Mouse (Mus musculus) embryonic facial prominence, embryonic 10.5 days (tissue): ENCODE data around the gene Nrd1. TPM values are rescaled to one million over a fixed set of nuclear protein-coding genes. Genes with fewer than 3 reads are reported as not detected.

Experiments used
- DNase-seq: peaks from one replicate; pipeline ENCODE4 v3.0.0-alpha.2; 2017; ENCODE audit warnings: low spot score
- H3K27ac ChIP-seq: fragments of 300-500 bp; sonication (generic); replicated peaks from 2 replicates; pipeline ENCODE4 v1.5.1; 2016; ENCODE audit warnings: mild to moderate bottlenecking
- H3K27me3 ChIP-seq: fragments of 300-500 bp; sonication (generic); replicated peaks from 2 replicates; pipeline ENCODE4 v1.6.1; 2016; ENCODE audit warnings: low read depth, mild to moderate bottlenecking; ENCODE audit not compliant: poor library complexity, severe bottlenecking
- H3K36me3 ChIP-seq: fragments of 300-500 bp; sonication (generic); replicated peaks from 2 replicates; pipeline ENCODE4 v1.6.1; 2016; ENCODE audit warnings: mild to moderate bottlenecking, moderate library complexity
- H3K4me1 ChIP-seq: fragments of 300-500 bp; sonication (generic); 2 replicates; pipeline ENCODE4 v1.6.1; 2016
- H3K4me3 ChIP-seq: fragments of 300-500 bp; sonication (generic); 2 replicates; pipeline ENCODE4 v1.5.1; 2016; ENCODE audit warnings: mild to moderate bottlenecking, moderate library complexity
- H3K9me3 ChIP-seq: fragments of 300-500 bp; sonication (generic); 2 replicates; pipeline ENCODE4 v1.6.1; 2016; ENCODE audit warnings: mild to moderate bottlenecking
- WGBS: fragments of 180-500 bp; shearing (Covaris S2); methylation state at CpG from one replicate; pipeline ENCODE4 v1.1.7; 2016; 5-methylcytosine and 5-hydroxymethylcytosine counted together
- polyA plus RNA-seq: library from polyadenylated mRNA; unstranded; fragments of >200 nt; fragmentation: Nextera tagmentation; extraction: Ambion mirVana; gene quantifications from 2 replicates; pipeline ENCODE4 v1.2.1, GENCODE M21; 2016

Gene Nrd1
- polyA plus RNA-seq, 1 experiment from 2014 or later: 78.6 TPM

DNA sequence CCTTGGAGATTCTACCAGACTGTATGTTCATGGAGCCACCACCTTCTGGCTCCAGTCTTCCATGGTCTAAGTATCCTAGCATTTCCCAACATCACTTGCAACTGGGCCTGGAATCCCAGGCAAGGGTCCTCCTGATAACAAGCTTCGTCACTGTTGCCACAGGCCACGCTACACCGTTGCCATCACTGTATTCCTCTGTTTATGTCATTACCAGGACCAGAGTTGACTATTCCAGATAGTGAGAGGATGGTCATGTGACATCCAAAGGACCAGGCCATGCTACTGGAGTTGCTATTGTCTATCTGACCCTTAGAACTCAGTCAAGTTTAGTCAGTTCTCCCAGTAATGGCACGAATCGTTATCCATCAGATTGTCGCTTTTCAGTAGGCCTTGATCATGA is 9.9 kb upstream of the Nrd1 start:
- no peak for DNase-seq
- 90% methylated on average over 6 of the region's 6 CpGs for WGBS
- Histone ChIP-seq H3K36me3 (no peaks in the 10 kb centered on the region), H3K4me1 (no peaks in the 10 kb centered on the region), H3K4me3 (no peak overlapping the region), H3K27ac (no peak overlapping the region), H3K9me3 (no peaks in the 10 kb centered on the region), H3K27me3 (no peaks in the 10 kb centered on the region)

DNA sequence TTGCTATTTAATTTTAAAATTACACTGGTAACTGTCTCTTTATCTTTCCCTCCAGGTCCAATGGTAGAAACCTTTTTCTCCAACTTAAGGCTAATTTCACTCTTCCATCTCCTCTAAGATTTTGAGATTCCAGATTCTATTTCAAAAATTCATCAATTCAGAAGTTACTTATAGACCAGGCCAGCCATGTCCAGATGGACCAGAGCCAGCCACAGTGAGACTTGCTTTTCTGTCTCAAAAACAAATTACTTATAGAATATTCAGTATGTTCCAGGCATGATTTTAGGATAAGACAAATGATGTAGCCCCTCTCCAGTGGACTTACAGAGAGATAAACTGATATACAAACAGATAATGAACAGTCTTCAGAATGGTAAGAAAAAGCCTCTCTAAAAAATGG is 8.6 kb upstream of the Nrd1 start:
- Histone ChIP-seq H3K27me3 (no peaks in the 10 kb centered on the region), H3K4me3 (no peak overlapping the region), H3K9me3 (no peaks in the 10 kb centered on the region), H3K4me1 (no peaks in the 10 kb centered on the region), H3K36me3 (no peaks in the 10 kb centered on the region), H3K27ac (no peak overlapping the region)
- DNase-seq: no peak

DNA sequence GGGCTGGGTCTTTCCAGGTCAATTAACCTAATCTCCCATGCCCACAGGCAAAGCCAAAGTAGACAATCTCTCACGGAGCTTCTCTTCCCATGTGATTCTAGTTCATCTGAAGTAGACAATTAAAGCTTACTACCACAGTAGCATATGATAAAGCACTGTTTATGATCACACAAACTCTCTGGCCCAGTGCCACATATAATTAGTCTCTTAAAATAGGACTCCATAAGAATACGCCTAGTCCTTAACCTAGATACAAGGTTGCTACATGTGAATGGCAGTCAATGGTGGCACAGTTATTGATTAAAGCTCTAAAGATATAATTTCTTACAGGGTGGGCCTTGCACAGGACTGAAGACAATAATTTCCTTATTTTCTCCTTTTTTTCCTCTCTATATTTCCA is 7.5 kb upstream of the Nrd1 start:
- 53% methylated on average over 2 of the region's 2 CpGs for WGBS
- H3K27me3 ChIP-seq: no peaks in the 10 kb centered on the region
- no peaks in the 10 kb centered on the region for H3K36me3 ChIP-seq
- no peaks in the 10 kb centered on the region for H3K9me3 ChIP-seq
- H3K4me3 ChIP-seq: no peak overlapping the region
- no peak for DNase-seq
- no peak overlapping the region for H3K27ac ChIP-seq
- no peaks in the 10 kb centered on the region for H3K4me1 ChIP-seq

DNA sequence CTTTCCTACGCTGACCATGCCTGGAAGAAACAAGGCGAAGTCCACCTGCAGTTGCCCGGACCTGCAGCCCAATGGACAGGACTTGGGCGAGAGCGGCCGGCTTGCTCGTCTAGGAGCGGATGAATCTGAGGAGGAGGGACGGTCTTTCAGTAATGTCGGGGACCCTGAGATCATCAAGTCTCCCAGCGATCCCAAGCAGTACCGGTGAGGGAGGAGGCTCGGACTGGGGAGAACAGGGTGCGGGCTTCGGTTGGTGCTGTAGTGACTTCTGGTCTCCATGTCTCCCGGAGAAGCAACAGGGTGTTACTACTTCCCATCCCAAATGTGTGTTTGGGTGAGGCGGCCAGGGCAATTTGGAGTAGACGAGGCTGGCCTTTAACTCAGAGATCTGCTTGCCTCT is 506 bp downstream of the Nrd1 start:
- DNase-seq: no peak
- Histone ChIP-seq H3K27me3 (no peaks in the 10 kb centered on the region), H3K9me3 (no peaks in the 10 kb centered on the region), H3K4me3 (peak overlapping the region; percentile 77), H3K4me1 (peaks cover 11% of the 10 kb centered on the region), H3K36me3 (peaks cover 21% of the 10 kb centered on the region), H3K27ac (peak overlapping the region; percentile 89)
- WGBS: under 1% methylated on average over 18 of the region's 18 CpGs

DNA sequence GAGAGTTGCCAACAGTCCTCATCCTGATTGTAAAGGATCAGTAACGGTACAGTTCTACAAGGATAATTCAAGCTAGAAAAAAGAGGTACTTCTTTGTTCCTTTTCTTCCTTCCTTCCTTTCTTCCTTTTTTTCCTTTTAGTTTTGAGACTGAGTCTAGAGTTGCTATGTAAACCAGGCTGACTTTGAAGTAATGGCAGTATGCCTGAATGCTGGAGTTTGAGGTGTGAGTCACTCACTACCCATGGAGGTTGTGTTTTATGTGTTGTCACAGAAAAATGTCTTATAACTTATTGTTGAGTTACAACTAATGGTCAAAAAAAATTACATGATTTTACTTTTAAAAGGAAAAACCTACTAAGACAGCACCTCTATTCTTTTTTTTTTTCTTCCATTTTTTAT is 7.6 kb downstream of the Nrd1 start:
- H3K36me3 ChIP-seq: peaks cover 34% of the 10 kb centered on the region
- H3K27me3 ChIP-seq: no peaks in the 10 kb centered on the region
- no peak for DNase-seq
- no peak overlapping the region for H3K27ac ChIP-seq
- H3K4me1 ChIP-seq: no peaks in the 10 kb centered on the region
- H3K9me3 ChIP-seq: no peaks in the 10 kb centered on the region
- H3K4me3 ChIP-seq: no peak overlapping the region
- WGBS: 86% methylated on average over 1 of the region's 1 CpGs

DNA sequence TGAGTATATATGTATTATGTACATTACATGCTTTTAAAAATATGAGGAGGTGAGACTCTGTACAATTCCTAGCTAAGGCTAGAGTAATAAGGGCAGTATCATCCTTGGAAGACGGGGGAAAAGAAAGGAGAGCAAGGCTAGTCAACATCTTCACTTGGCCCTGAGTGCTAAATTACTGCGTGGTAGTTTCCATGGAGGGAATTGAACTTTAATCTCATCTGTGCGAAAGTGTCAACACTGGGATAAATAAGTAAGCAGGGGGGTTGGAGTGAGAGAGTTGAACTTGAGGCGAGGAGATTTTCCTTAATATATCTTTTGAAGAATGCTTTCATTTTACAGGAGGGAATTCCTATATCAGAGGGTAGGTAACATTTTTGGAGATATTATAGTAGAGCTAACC is 13.6 kb downstream of the Nrd1 start:
- Histone ChIP-seq H3K4me1 (no peaks in the 10 kb centered on the region), H3K27ac (no peak overlapping the region), H3K36me3 (peaks cover 45% of the 10 kb centered on the region), H3K9me3 (no peaks in the 10 kb centered on the region), H3K4me3 (no peak overlapping the region), H3K27me3 (no peaks in the 10 kb centered on the region)
- 89% methylated on average over 4 of the region's 4 CpGs for WGBS
- DNase-seq: no peak

DNA sequence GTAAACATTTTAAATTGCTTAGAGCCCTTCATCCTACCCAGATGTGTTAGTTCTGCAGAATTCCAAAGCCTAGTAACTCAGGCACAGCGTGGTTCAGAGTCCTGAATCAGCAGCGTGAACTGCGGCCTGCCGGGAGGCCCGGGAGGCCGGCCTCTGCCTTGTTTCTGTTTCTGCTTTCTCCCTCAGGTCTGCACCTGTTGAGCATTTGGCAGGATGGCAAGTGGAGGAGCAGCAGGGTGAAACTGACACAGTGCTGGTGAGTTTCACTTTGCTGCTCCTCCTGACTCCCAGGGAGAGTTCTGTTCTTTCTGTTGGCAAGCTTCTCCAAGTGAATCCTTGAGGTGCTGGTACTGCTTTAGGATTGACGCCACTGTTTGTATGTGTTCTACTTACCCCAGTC is 17.0 kb downstream of the Nrd1 start:
- Histone ChIP-seq H3K27me3 (no peaks in the 10 kb centered on the region), H3K4me3 (no peak overlapping the region), H3K9me3 (no peaks in the 10 kb centered on the region), H3K4me1 (no peaks in the 10 kb centered on the region), H3K27ac (no peak overlapping the region), H3K36me3 (peaks cover 66% of the 10 kb centered on the region)
- WGBS: 70% methylated on average over 7 of the region's 7 CpGs
- no peak for DNase-seq

DNA sequence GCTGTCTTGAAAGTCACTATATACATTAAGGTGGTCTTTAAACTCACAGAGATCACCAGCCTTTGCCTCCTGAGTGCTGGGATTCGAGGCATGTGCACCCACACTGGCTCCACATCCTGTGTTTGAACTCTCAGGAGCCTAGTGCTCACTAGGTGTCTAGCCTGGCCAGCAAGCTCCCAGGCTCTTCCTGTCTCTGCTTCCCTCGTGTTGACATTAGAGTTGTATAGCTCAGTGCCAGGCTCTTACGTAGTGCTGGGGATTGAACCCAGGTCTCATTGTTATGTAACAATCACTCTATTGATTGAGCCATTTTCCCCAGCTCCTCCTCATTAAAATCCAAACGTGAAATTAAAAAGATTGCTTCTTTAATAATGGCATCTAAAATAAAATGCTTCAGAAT is 18.8 kb downstream of the Nrd1 start:
- no peak for DNase-seq
- no peaks in the 10 kb centered on the region for H3K4me1 ChIP-seq
- no peak overlapping the region for H3K4me3 ChIP-seq
- H3K36me3 ChIP-seq: peaks cover 62% of the 10 kb centered on the region
- H3K27ac ChIP-seq: no peak overlapping the region
- H3K27me3 ChIP-seq: no peaks in the 10 kb centered on the region
- no peaks in the 10 kb centered on the region for H3K9me3 ChIP-seq
- WGBS: 74% methylated on average over 4 of the region's 4 CpGs

DNA sequence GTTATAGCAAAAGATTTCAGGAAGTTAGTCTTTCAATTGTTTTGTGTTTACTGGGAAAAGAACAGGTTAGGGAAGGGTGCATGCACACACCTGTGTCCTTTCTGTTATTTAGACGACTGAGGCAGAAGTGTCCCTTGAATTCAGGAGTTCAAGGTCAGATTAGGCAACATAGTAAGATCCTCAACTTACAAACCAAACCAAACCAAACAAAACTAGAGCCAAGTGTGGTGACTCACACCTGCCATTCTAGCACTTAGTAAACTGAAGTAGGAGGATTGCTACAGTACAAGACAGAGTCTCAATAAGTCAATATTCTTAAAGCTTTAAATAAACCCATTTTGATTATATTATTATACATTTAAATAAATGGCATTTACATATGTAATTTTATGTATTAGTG is 21.5 kb downstream of the Nrd1 start:
- 73% methylated on average over 1 of the region's 1 CpGs for WGBS
- Histone ChIP-seq H3K36me3 (peaks cover 79% of the 10 kb centered on the region), H3K4me1 (no peaks in the 10 kb centered on the region), H3K27ac (no peak overlapping the region), H3K27me3 (no peaks in the 10 kb centered on the region), H3K9me3 (no peaks in the 10 kb centered on the region), H3K4me3 (no peak overlapping the region)
- no peak for DNase-seq

DNA sequence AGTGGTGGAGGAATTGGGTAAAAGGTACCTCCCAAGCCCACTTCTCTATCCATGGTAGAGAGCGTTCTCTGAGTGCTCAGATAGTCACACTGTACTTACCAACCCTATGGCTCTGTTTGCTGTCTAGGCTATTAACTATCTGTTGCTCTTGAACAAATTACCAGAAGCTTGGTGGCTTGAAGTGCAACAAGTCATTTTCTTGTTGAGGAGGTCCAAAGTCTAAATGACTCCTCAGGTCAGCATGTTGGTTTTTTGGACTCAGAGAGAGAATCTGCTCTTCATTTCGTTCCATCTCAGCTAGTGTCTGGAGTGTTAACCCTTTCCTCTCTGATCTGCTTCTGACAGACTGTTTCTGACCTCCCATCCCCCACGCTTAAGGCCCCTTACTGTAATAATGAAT is 24.6 kb downstream of the Nrd1 start:
- Histone ChIP-seq H3K27ac (no peak overlapping the region), H3K27me3 (no peaks in the 10 kb centered on the region), H3K4me3 (no peak overlapping the region), H3K9me3 (no peaks in the 10 kb centered on the region), H3K4me1 (no peaks in the 10 kb centered on the region), H3K36me3 (peaks cover 79% of the 10 kb centered on the region)
- DNase-seq: no peak
- 70% methylated on average over 3 of the region's 3 CpGs for WGBS

DNA sequence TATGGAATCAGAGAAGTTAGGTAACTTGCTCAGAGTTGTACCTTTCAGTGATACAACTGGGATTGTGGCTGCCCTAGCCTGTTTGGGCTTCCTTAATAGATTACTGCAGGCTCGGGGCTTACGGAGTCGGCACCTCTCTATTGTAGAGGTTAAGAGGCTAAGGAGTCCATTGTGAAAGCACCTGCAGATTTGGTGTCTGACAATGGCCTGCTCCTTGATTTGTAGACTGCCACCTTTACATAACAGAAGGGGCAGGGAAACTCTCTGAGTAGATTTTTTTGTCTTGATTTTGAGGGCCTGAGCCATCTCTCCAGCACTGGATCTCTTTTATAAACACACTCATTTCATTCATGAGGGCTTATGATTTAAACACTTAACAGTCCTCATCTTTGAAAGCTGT is 26.1 kb downstream of the Nrd1 start:
- no peaks in the 10 kb centered on the region for H3K4me1 ChIP-seq
- 72% methylated on average over 3 of the region's 3 CpGs for WGBS
- H3K36me3 ChIP-seq: peaks cover 83% of the 10 kb centered on the region

DNA sequence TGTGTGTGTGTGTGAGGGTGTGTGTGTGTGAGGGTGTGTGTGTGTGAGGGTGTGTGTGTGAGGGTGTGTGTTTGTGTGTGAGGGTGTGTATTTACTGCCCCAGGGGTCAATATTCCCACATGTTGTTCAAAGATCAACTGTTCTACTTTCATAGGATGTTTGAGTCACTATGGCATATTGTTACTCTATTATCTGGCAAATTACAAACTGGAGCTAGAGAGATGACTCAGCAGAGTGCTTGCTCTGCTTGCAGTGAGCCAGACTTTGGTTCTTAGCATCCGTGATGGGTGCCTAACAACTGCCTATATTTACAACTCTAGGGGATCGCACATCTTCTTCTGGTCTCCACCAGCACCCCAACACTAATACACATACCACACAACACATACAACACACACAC is 29.4 kb downstream of the Nrd1 start:
- Histone ChIP-seq H3K4me3 (no peak overlapping the region), H3K27me3 (no peaks in the 10 kb centered on the region), H3K4me1 (no peaks in the 10 kb centered on the region), H3K27ac (no peak overlapping the region), H3K36me3 (peaks cover 91% of the 10 kb centered on the region), H3K9me3 (no peaks in the 10 kb centered on the region)
- WGBS: 93% methylated on average over 2 of the region's 2 CpGs
- no peak for DNase-seq

More for the DNA sequence above, 26.1 kb downstream of the Nrd1 start:
- Histone ChIP-seq H3K27me3 (no peaks in the 10 kb centered on the region), H3K4me3 (no peak overlapping the region), H3K27ac (no peak overlapping the region), H3K9me3 (no peaks in the 10 kb centered on the region)
- DNase-seq: no peak

DNA sequence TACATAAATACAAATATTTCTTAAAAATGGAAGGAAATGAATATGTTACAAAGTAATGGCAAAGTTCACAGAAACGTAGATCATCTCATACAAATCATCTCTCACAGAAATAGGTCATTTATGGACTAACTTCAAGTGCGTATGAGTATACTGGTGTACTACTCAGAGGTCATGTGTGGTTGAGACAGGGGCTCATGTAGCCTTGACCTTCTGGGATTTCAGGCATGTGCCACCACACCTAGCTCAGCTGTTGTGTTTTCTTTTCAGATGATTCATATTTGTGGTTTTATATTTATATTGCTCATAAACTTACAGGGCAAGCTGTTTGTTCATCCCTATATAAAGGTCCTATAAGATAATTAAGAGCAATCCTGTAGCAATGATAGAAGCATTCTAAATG is 29.8 kb downstream of the Nrd1 start:
- no peaks in the 10 kb centered on the region for H3K4me1 ChIP-seq
- no peaks in the 10 kb centered on the region for H3K9me3 ChIP-seq
- H3K27me3 ChIP-seq: no peaks in the 10 kb centered on the region
- DNase-seq: no peak
- H3K36me3 ChIP-seq: peaks cover 89% of the 10 kb centered on the region
- H3K4me3 ChIP-seq: no peak overlapping the region
- 94% methylated on average over 2 of the region's 2 CpGs for WGBS
- H3K27ac ChIP-seq: no peak overlapping the region

DNA sequence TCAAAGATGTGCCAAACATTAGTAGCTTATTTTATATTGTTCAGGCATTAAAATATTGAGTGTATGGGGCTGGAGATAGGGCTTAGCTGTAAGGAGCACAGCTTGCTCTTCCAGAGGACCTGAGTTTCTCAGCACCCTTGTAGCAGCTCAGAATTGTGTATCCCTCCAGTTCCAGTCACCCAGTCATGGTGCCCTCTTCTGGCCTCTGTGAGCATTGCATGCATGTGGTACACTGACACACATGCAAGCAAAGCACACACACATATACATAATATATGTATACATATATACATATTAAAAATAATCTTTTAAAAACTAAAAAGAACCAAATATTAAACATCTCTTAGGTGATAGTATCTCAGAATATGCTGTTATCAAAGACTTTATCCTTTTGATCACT is 35.9 kb downstream of the Nrd1 start:
- DNase-seq: peak; percentile 67
- H3K4me3 ChIP-seq: no peak overlapping the region
- H3K9me3 ChIP-seq: no peaks in the 10 kb centered on the region
- H3K36me3 ChIP-seq: peaks cover 80% of the 10 kb centered on the region
- no peaks in the 10 kb centered on the region for H3K4me1 ChIP-seq
- H3K27ac ChIP-seq: no peak overlapping the region
- no peaks in the 10 kb centered on the region for H3K27me3 ChIP-seq
